Mouse (Mus musculus): ENCODE results near the gene Mcfd2. TPM values are rescaled to one million over a fixed set of nuclear protein-coding genes. Genes with fewer than 3 reads are reported as not detected.

The Mcfd2 gene
- polyA plus RNA-seq, 1 experiment from 2014 or later = 57.5 TPM

DNA sequence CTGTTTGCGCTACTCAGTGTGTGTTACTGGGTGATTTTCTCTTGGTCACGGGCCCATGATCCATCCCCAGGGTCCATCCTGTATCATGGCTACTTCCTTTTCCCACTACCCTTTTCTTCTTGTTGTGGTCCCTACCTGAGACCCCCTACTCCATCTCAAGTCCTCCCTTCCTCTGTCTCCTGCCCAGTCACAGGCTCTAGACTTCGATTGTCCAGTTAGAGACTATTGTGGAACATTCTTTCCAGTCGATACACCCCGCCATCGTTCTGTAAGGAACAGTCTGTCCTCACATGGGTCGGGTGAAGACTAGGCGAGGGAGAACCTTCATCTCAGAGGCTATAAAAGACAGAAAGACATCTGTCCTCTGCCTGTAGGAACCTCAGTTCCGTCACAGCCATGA lies 40.4 kb downstream of the Mcfd2 start:
- WGBS = 90% methylated on average over 9 of the region's 9 CpGs
- no peaks in the 10 kb centered on the region for H3K36me3 ChIP-seq
- H3K4me3 ChIP-seq = no peak overlapping the region
- no peak overlapping the region for H3K27ac ChIP-seq (replicated peaks)
- H3K9me3 ChIP-seq = 0 out of 2 replicates have a peak, but pooled peaks cover 3% of the 10 kb centered on the region
- H3K9ac ChIP-seq (replicated peaks) = no peak overlapping the region
- no peaks in the 10 kb centered on the region for H3K27me3 ChIP-seq
- no peaks in the 10 kb centered on the region for H3K4me1 ChIP-seq
- no peak overlapping the region for H3K4me2 ChIP-seq (replicated peaks)
- ATAC-seq (ENCODE audit: low FRiP score, low read depth) = no peak

- Histone ChIP-seq H3K27me3 (no peaks in the 10 kb centered on the region), H3K9me3 (0 out of 2 replicates have a peak, but pooled peaks cover 3% of the 10 kb centered on the region), H3K4me2 (replicated peaks) (no peak overlapping the region), H3K27ac (replicated peaks) (no peak overlapping the region), H3K36me3 (no peaks in the 10 kb centered on the region), H3K4me1 (no peaks in the 10 kb centered on the region), H3K9ac (replicated peaks) (no peak overlapping the region), H3K4me3 (no peak overlapping the region)
- ATAC-seq (ENCODE audit: low FRiP score, low read depth) = no peak
- WGBS = 58% methylated on average over 2 of the region's 2 CpGs
Observed at GRCm38 (mm10) chr17:87224461-87224860, 41.3 kb downstream of the Mcfd2 start.

GRCm38 (mm10) chr17:87219456-87219855 lies 46.3 kb downstream of the Mcfd2 start:
- Histone ChIP-seq H3K9me3 (0 out of 2 replicates have a peak, but pooled peaks cover 3% of the 10 kb centered on the region), H3K27ac (replicated peaks) (no peak overlapping the region), H3K36me3 (no peaks in the 10 kb centered on the region), H3K4me1 (no peaks in the 10 kb centered on the region), H3K9ac (replicated peaks) (no peak overlapping the region), H3K27me3 (no peaks in the 10 kb centered on the region), H3K4me3 (no peak overlapping the region), H3K4me2 (replicated peaks) (no peak overlapping the region)
- WGBS = 88% methylated on average over 9 of the region's 9 CpGs
- ATAC-seq (ENCODE audit: low FRiP score, low read depth) = no peak

DNA sequence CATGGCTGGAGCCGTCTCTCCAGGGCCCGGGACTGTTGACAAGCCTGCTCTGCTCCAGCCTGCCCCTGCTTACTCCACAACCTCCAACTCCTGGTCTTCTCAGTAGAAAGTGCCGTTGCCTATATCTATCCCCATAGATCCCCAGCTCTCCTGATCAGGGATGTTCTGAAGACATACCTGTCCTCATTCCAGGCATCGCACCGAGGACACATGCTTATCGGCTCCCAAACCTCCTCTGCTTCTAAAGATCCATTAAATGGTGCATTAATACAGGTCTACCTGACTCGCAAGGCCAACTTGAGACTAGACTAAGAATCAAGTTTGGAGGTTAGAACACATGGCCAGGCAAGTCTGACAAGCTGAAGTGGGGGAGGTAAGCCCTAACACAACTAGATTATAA lies 51.2 kb downstream of the Mcfd2 start:
- ATAC-seq (ENCODE audit: low FRiP score, low read depth) = no peak
- Histone ChIP-seq H3K9ac (replicated peaks) (no peak overlapping the region), H3K27ac (replicated peaks) (no peak overlapping the region), H3K27me3 (no peaks in the 10 kb centered on the region), H3K4me2 (replicated peaks) (no peak overlapping the region), H3K9me3 (no peaks in the 10 kb centered on the region), H3K4me1 (no peaks in the 10 kb centered on the region), H3K4me3 (no peak overlapping the region), H3K36me3 (no peaks in the 10 kb centered on the region)
- 88% methylated on average over 7 of the region's 7 CpGs for WGBS

DNA sequence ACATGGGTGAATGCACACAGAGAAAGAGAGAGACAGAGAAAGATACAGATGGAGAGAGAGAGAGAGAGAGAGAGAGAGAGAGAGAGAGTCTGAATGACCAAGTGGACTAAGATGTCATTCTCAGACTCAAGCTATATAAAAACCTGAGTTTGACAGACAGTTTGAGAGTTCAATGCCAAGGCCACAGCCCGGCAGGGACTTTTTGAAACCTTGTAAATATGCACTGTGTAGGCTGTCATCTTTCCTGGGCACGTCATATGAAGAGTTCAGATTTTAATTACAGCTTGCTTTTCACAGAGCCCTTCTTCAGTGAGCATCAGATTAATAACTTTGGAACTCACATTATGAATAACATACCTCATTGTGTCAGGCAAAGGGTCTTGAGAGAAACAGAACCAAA lies 55.2 kb downstream of the Mcfd2 start:
- Histone ChIP-seq H3K27ac (replicated peaks) (no peak overlapping the region), H3K4me2 (replicated peaks) (no peak overlapping the region), H3K36me3 (no peaks in the 10 kb centered on the region), H3K9ac (replicated peaks) (no peak overlapping the region), H3K27me3 (no peaks in the 10 kb centered on the region), H3K9me3 (no peaks in the 10 kb centered on the region), H3K4me3 (no peak overlapping the region), H3K4me1 (no peaks in the 10 kb centered on the region)
- ATAC-seq (ENCODE audit: low FRiP score, low read depth) = no peak
- 80% methylated on average over 2 of the region's 2 CpGs for WGBS

DNA sequence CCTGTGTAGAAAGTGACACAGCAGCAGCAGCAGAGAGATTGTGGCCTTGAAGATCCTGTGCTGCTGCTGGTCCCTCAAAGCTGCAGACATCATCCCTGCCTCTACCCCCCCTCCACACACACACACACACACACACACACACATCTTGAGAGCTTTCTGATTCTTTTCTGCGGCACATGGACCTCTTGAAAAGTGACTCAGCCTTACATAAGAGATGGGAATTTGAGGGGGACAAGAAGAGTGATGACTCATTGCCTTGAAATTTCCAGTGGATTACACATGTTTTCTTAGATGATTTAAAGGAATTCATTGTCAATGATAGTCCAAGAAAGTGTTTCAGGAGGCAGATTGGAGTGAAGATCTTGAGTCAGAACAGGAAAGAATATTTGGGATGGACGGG lies 58.9 kb downstream of the Mcfd2 start:
- Histone ChIP-seq H3K36me3 (no peaks in the 10 kb centered on the region), H3K27ac (replicated peaks) (no peak overlapping the region), H3K4me3 (no peak overlapping the region), H3K9me3 (no peaks in the 10 kb centered on the region), H3K4me2 (replicated peaks) (no peak overlapping the region), H3K4me1 (0 out of 2 replicates have a peak, but pooled peaks cover 2% of the 10 kb centered on the region), H3K27me3 (no peaks in the 10 kb centered on the region), H3K9ac (replicated peaks) (no peak overlapping the region)
- ATAC-seq (ENCODE audit: low FRiP score, low read depth) = no peak
- 87% methylated on average over 2 of the region's 2 CpGs for WGBS

Other genes with a start within 250 kb of the Mcfd2 start
- 40.2 and 44.8 TPM in 2 replicates for gene Pigf, start 240.5 kb downstream of the Mcfd2 start, polyA plus RNA-seq (2016; fragmentation: Nextera tagmentation; extraction: Ambion mirVana)
- gene Cript, start 240.4 kb downstream of the Mcfd2 start, polyA plus RNA-seq (2016; fragmentation: Nextera tagmentation; extraction: Ambion mirVana) = 194 and 209 TPM in 2 replicates
- gene Socs5, start 158.3 kb downstream of the Mcfd2 start, polyA plus RNA-seq (2016; fragmentation: Nextera tagmentation; extraction: Ambion mirVana) = 14.1 and 14.7 TPM in 2 replicates
- gene Ttc7, start 17.0 kb upstream of the Mcfd2 start, polyA plus RNA-seq (2016; fragmentation: Nextera tagmentation; extraction: Ambion mirVana) = 4.6 and 5.7 TPM in 2 replicates
- not detected in 2 replicates for gene Stpg4, start 161.8 kb upstream of the Mcfd2 start, polyA plus RNA-seq (2016; fragmentation: Nextera tagmentation; extraction: Ambion mirVana)
- gene Calm2, start 181.0 kb upstream of the Mcfd2 start, polyA plus RNA-seq (2016; fragmentation: Nextera tagmentation; extraction: Ambion mirVana) = 1,064 and 1,134 TPM in 2 replicates

Data from midbrain, embryonic 12.5 days (tissue).